ENCODE assay signal across 8 mouse cellular contexts in the genomic region with DNA sequence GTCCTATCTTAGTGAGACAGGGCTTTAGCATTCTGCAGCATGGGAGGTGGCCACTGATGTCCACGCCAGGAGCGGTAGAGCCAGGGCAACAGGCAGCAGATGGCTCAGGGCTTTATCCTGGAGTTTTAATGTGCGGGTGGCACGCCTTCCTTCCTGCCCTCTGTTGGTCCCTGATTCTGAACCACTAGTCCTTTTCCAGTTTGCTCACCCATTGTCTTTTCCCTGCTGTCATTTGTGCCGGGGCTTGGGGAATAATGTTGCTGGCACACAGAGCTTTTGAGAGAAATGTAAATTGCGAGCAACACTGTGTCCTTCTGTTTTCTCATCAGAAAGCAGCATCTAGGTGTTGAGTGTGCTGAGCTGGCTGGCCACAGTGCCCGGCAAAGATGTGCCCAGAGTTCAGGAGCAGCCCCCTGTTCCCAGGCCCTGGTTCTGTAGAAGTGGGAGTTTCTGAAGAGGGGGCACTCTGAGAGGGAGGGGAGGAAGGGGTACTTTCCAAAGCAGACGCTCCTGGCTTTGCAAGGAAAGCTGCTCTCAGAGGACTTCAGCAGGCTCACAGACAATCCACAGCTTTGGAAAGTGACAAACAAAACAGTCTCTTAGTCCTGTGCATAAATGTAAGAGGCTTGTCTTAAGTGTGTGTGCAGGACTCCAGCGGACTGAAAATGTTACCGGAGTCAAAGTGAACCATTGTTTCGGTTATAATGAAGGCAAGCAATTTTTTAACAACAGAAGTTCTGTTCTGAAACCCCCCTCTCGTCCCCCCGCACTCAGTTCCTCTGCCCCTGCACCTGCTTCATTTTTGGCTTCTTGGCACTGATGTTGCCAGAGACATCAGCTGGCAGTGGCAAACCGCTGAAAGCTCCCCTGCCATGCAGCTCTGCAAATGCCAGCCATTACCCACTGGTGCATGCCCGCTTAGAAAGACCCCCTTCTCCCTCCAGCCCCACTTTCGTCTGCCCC.
DNase-seq lines count a peak whose midpoint lies in the region; ATAC-seq and TF ChIP-seq lines count a peak whose summit lies in the region.

No protein-coding gene starts in this region.

- H3K4me3 ChIP-seq in lung, embryonic 15.5 days = no peak overlapping the region
- H3K4me3 ChIP-seq in lung, adult 2 months (replicated peaks; ENCODE audit: extremely low read depth, low read depth, low read length) = no peak overlapping the region
- H3K4me3 ChIP-seq in embryonic facial prominence, embryonic 14.5 days (ENCODE audit: low read depth, low read length) = no peak overlapping the region
- no peak overlapping the region for H3K4me3 ChIP-seq in hindbrain, embryonic 16.5 days (ENCODE audit: low read length)
- H3K4me3 ChIP-seq in neural tube, embryonic 15.5 days (replicated peaks) = no peak overlapping the region

- H3K4me1 ChIP-seq in lung, embryonic 15.5 days = peaks cover 19% of the 10 kb centered on the region
- H3K4me1 ChIP-seq in lung, adult 2 months (ENCODE audit: control insufficient read depth, insufficient read depth, low read length) = no peaks in the 10 kb centered on the region
- H3K4me1 ChIP-seq in embryonic facial prominence, embryonic 14.5 days (ENCODE audit: control insufficient read depth, insufficient read depth, low read length) = peaks cover 9% of the 10 kb centered on the region
- H3K4me1 ChIP-seq in hindbrain, embryonic 16.5 days (ENCODE audit: control insufficient read depth, insufficient read depth, low read depth, low read length) = peaks cover 7% of the 10 kb centered on the region; the same call in 1 of the 2 replicates
- peaks cover 18% of the 10 kb centered on the region for H3K4me1 ChIP-seq in neural tube, embryonic 15.5 days

- H3K27me3 ChIP-seq in lung, embryonic 15.5 days = no peaks in the 10 kb centered on the region
- no peaks in the 10 kb centered on the region for H3K27me3 ChIP-seq in embryonic facial prominence, embryonic 14.5 days (replicated peaks; ENCODE audit: control insufficient read depth, insufficient read depth, low read length)
- H3K27me3 ChIP-seq in hindbrain, embryonic 16.5 days (replicated peaks; ENCODE audit: control insufficient read depth, insufficient read depth, low read length) = no peaks in the 10 kb centered on the region
- H3K27me3 ChIP-seq in neural tube, embryonic 15.5 days (replicated peaks) = no peaks in the 10 kb centered on the region

- H3K9me3 ChIP-seq in lung, embryonic 15.5 days = no peaks in the 10 kb centered on the region
- no peaks in the 10 kb centered on the region for H3K9me3 ChIP-seq in embryonic facial prominence, embryonic 14.5 days (ENCODE audit: control insufficient read depth, low read length)
- H3K9me3 ChIP-seq in hindbrain, embryonic 16.5 days (ENCODE audit: control insufficient read depth, low read length) = no peaks in the 10 kb centered on the region; the same call in 1 of the 2 replicates
- H3K9me3 ChIP-seq in neural tube, embryonic 15.5 days (replicated peaks) = no peaks in the 10 kb centered on the region

- DNase-seq in lung, adult 2 months = no peak
- DNase-seq in embryonic facial prominence, embryonic 14.5 days (ENCODE audit: low spot score) = no peak
- no peak for DNase-seq in kidney, adult 8-10 months
- DNase-seq in spleen, postnatal 36 days (ENCODE audit: low spot score in 2 of 2) = no peak
- no peak for DNase-seq in kidney, adult 11 months

- ATAC-seq in lung, embryonic 15.5 days (ENCODE audit: borderline replicate concordance, extremely low read depth, low FRiP score, low TSS enrichment) = no peak
- peak; percentile 26; the same call in 1 of the 2 replicates for ATAC-seq in embryonic facial prominence, embryonic 14.5 days (ENCODE audit: low read depth)
- ATAC-seq in hindbrain, embryonic 16.5 days = peak; percentile 96
- peak; percentile 88 for ATAC-seq in neural tube, embryonic 15.5 days (ENCODE audit: low FRiP score)

- peak overlapping the region; percentile 34 for H3K27ac ChIP-seq in lung, embryonic 15.5 days
- H3K27ac ChIP-seq in embryonic facial prominence, embryonic 14.5 days (replicated peaks; ENCODE audit: low read depth, low read length) = peak overlapping the region; percentile 33
- peak overlapping the region; percentile 83 for H3K27ac ChIP-seq in hindbrain, embryonic 16.5 days (ENCODE audit: low read depth, low read length)
- H3K27ac ChIP-seq in neural tube, embryonic 15.5 days (replicated peaks) = peak overlapping the region; percentile 84

- no peaks in the 10 kb centered on the region for H3K36me3 ChIP-seq in lung, embryonic 15.5 days
- H3K36me3 ChIP-seq in embryonic facial prominence, embryonic 14.5 days (ENCODE audit: control insufficient read depth, insufficient read depth, low read length) = no peaks in the 10 kb centered on the region
- H3K36me3 ChIP-seq in hindbrain, embryonic 16.5 days (ENCODE audit: control insufficient read depth, insufficient read depth, low read length) = no peaks in the 10 kb centered on the region
- no peaks in the 10 kb centered on the region for H3K36me3 ChIP-seq in neural tube, embryonic 15.5 days

- TF ChIP-seq CTCF in lung, adult 2 months (IDR thresholded peaks at IDR 0.05; ENCODE audit: insufficient read depth, low read length) = no peak

- H3K9ac ChIP-seq in lung, embryonic 15.5 days = no peak overlapping the region
- H3K9ac ChIP-seq in embryonic facial prominence, embryonic 14.5 days (ENCODE audit: low read depth, low read length) = peak overlapping the region; percentile 8; the same call in 1 of the 2 replicates
- H3K9ac ChIP-seq in hindbrain, embryonic 16.5 days (ENCODE audit: low read depth, low read length) = peak overlapping the region; percentile 47
- H3K9ac ChIP-seq in neural tube, embryonic 15.5 days (replicated peaks) = no peak overlapping the region

- no peak for TF ChIP-seq POLR2A in lung, adult 2 months (IDR thresholded peaks at IDR 0.05; ENCODE audit: borderline replicate concordance, extremely low read depth, low read depth, low read length)

- H3K4me2 ChIP-seq in lung, embryonic 15.5 days = no peak overlapping the region
- H3K4me2 ChIP-seq in embryonic facial prominence, embryonic 14.5 days (ENCODE audit: low read depth, low read length) = no peak overlapping the region
- peak overlapping the region; percentile 38 for H3K4me2 ChIP-seq in hindbrain, embryonic 16.5 days (ENCODE audit: low read length)
- peak overlapping the region; percentile 26 for H3K4me2 ChIP-seq in neural tube, embryonic 15.5 days

- 65% methylated on average over 16 of the region's 16 CpGs for WGBS in lung, embryonic 15.5 days
- 71% methylated on average over 16 of the region's 16 CpGs for WGBS in lung, adult 2 months
- 63% methylated on average over 16 of the region's 16 CpGs for WGBS in embryonic facial prominence, embryonic 14.5 days
- 14% methylated on average over 16 of the region's 16 CpGs for WGBS in hindbrain, embryonic 16.5 days
- WGBS in neural tube, embryonic 15.5 days = 23% methylated on average over 16 of the region's 16 CpGs

Comparison
In these comparisons a context has a peak if more than half of its experiments do, and no peak if none do; other contexts are left out.
1. H3K27ac ChIP-seq: peak in every context shown above with its lines; median percentile 84 in neural tube, embryonic 15.5 days; 83 in hindbrain, embryonic 16.5 days; 34 in lung, embryonic 15.5 days; 33 in embryonic facial prominence, embryonic 14.5 days.
2. H3K4me2 ChIP-seq: peak in hindbrain, embryonic 16.5 days (single experiment) and neural tube, embryonic 15.5 days (single experiment); none in lung, embryonic 15.5 days (single experiment) and embryonic facial prominence, embryonic 14.5 days (single experiment).
3. H3K9ac ChIP-seq: peak in embryonic facial prominence, embryonic 14.5 days (single experiment) and hindbrain, embryonic 16.5 days (single experiment); none in lung, embryonic 15.5 days (single experiment) and neural tube, embryonic 15.5 days (single experiment).